Mouse (Mus musculus) MEL (cell line): ENCODE data around the gene Ffar2. TPM values are rescaled to one million over a fixed set of nuclear protein-coding genes. Genes with fewer than 3 reads are reported as not detected.
"Not testable (repeated sequence)": the region's sequence is repeated elsewhere in the genome, so short reads cannot be mapped to it uniquely, and the experiment has no call there.

ENCODE experiments used
- DNase-seq: peaks from one replicate; pipeline ENCODE4 v3.0.0; 2011; ENCODE audit warnings: low read depth, low spot score
- H3K27ac ChIP-seq: 2 replicates; pipeline ENCODE4 v1.5.1; 2012; ENCODE audit warnings: low read depth, mild to moderate bottlenecking, control low read depth, low read length, moderate library complexity; ENCODE audit not compliant: control insufficient read depth
- H3K27me3 ChIP-seq, 2 experiments: fragments of 150-350 bp in 1 of 2; sonication (generic) in 1 of 2; 2 replicates each; pipeline ENCODE4 v1.6.1; 2012; ENCODE audit warnings: low read length in 2 of 2, mild to moderate bottlenecking in 2 of 2, improper control_type of control experiment in 1 of 2, moderate library complexity in 1 of 2; ENCODE audit not compliant: insufficient read depth in 2 of 2, control insufficient read depth in 1 of 2
- H3K36me3 ChIP-seq, 2 experiments: 2 replicates each; pipeline ENCODE4 v1.6.1; 2012 to 2014; ENCODE audit warnings: low read length in 2 of 2, improper control_type of control experiment in 1 of 2, inconsistent platforms in 1 of 2, mild to moderate bottlenecking in 1 of 2; ENCODE audit not compliant: insufficient read depth in 2 of 2, control insufficient read depth in 1 of 2
- H3K4me1 ChIP-seq, 2 experiments: fragments of 150-350 bp in 1 of 2; sonication (generic) in 1 of 2; 2 replicates each; pipeline ENCODE4 v1.6.1; 2012; ENCODE audit warnings: low read length in 2 of 2, improper control_type of control experiment in 1 of 2, mild to moderate bottlenecking in 1 of 2; ENCODE audit not compliant: insufficient read depth in 2 of 2, control insufficient read depth in 1 of 2
- H3K4me3 ChIP-seq, 2 experiments: fragments of 150-350 bp in 1 of 2; sonication (generic) in 1 of 2; 2 replicates each; pipeline ENCODE4 v1.5.1; 2012; ENCODE audit warnings: low read depth in 2 of 2, low read length in 2 of 2, mild to moderate bottlenecking in 2 of 2, moderate library complexity in 2 of 2, control low read depth in 1 of 2, improper control_type of control experiment in 1 of 2; ENCODE audit not compliant: control insufficient read depth in 1 of 2, insufficient read depth in 1 of 2
- H3K79me2 ChIP-seq: 2 replicates; pipeline ENCODE4 v1.6.1; 2012; ENCODE audit warnings: mild to moderate bottlenecking, low read length, moderate library complexity; ENCODE audit not compliant: control insufficient read depth, poor library complexity, insufficient read depth
- H3K9ac ChIP-seq: 2 replicates; pipeline ENCODE4 v1.6.1; 2012; ENCODE audit warnings: low read depth, mild to moderate bottlenecking, control low read depth, low read length, moderate library complexity; ENCODE audit not compliant: control insufficient read depth, poor library complexity, severe bottlenecking
- H3K9me3 ChIP-seq: fragments of 150-350 bp; sonication (generic); replicated peaks from 2 replicates; pipeline ENCODE4 v1.6.1; 2012; ENCODE audit warnings: mild to moderate bottlenecking, low read length, improper control_type of control experiment, moderate library complexity; ENCODE audit not compliant: insufficient read depth
- CHD1 ChIP-seq: IDR thresholded peaks from 2 replicates; pipeline ENCODE4 v1.6.1; 2012; ENCODE audit warnings: low read depth, mild to moderate bottlenecking, inconsistent platforms, low read length, improper control_type of control experiment
- CHD2 ChIP-seq: IDR thresholded peaks from 2 replicates; pipeline ENCODE4 v1.6.1; 2011; ENCODE audit warnings: low read length, improper control_type of control experiment
- ELF1 ChIP-seq: IDR thresholded peaks from 2 replicates; pipeline ENCODE4 v1.6.1; 2014; ENCODE audit warnings: low read depth, mild to moderate bottlenecking, inconsistent platforms, low read length, improper control_type of control experiment, moderate library complexity
- ETS1 ChIP-seq: IDR thresholded peaks from 2 replicates; pipeline ENCODE4 v1.6.1; 2012; ENCODE audit warnings: low read depth, mild to moderate bottlenecking, inconsistent platforms, low read length, improper control_type of control experiment, moderate library complexity
- GATA1 ChIP-seq: IDR thresholded peaks from 2 replicates; pipeline ENCODE4 v1.6.1; 2011; ENCODE audit warnings: low read depth, low read length, improper control_type of control experiment
- HCFC1 ChIP-seq: IDR thresholded peaks from 2 replicates; pipeline ENCODE4 v1.6.1; 2012; ENCODE audit warnings: low read depth, mild to moderate bottlenecking, inconsistent platforms, low read length, improper control_type of control experiment, moderate library complexity
- MAFK ChIP-seq: IDR thresholded peaks from 2 replicates; pipeline ENCODE4 v1.6.1; 2011; ENCODE audit warnings: low read depth, mild to moderate bottlenecking, low read length, improper control_type of control experiment, borderline replicate concordance
- MEF2A ChIP-seq: IDR thresholded peaks from 2 replicates; pipeline ENCODE4 v1.6.1; 2014; ENCODE audit warnings: low read depth, mild to moderate bottlenecking, inconsistent platforms, low read length, improper control_type of control experiment; ENCODE audit not compliant: poor library complexity, insufficient replicate concordance, severe bottlenecking; ENCODE audit errors: extremely low read depth
- MXI1 ChIP-seq: IDR thresholded peaks from 2 replicates; pipeline ENCODE4 v1.6.1; 2011; ENCODE audit warnings: mild to moderate bottlenecking, low read depth, low read length, improper control_type of control experiment
- MYC ChIP-seq: IDR thresholded peaks from 2 replicates; pipeline ENCODE4 v1.6.1; 2011; ENCODE audit warnings: low read depth, mild to moderate bottlenecking, low read length, improper control_type of control experiment, moderate library complexity
- NELFE ChIP-seq: IDR thresholded peaks from 2 replicates; pipeline ENCODE4 v1.6.1; 2011; ENCODE audit warnings: low read depth, low read length, improper control_type of control experiment
- NRF1 ChIP-seq: IDR thresholded peaks from 2 replicates; pipeline ENCODE4 v1.6.1; 2014; ENCODE audit warnings: low read depth, mild to moderate bottlenecking, inconsistent platforms, low read length, improper control_type of control experiment, moderate library complexity; ENCODE audit not compliant: poor library complexity, insufficient read depth, severe bottlenecking
- POLR2AphosphoS2 ChIP-seq: IDR thresholded peaks from 2 replicates; pipeline ENCODE4 v1.6.1; 2011; ENCODE audit warnings: low read length, improper control_type of control experiment
- RAD21 ChIP-seq: IDR thresholded peaks from 2 replicates; pipeline ENCODE4 v1.6.1; 2011; ENCODE audit warnings: mild to moderate bottlenecking, low read depth, low read length, improper control_type of control experiment
- SIN3A ChIP-seq: IDR thresholded peaks from 2 replicates; pipeline ENCODE4 v1.6.1; 2012; ENCODE audit warnings: low read length, improper control_type of control experiment, inconsistent platforms
- SMC3 ChIP-seq: IDR thresholded peaks from 2 replicates; pipeline ENCODE4 v1.6.1; 2011; ENCODE audit warnings: low read depth, low read length, improper control_type of control experiment
- TAL1 ChIP-seq: IDR thresholded peaks from 2 replicates; pipeline ENCODE4 v1.6.1; 2012; ENCODE audit warnings: mild to moderate bottlenecking, inconsistent platforms, low read length, moderate library complexity, mixed read lengths
- TBP ChIP-seq: IDR thresholded peaks from 2 replicates; pipeline ENCODE4 v1.8.0; 2011; ENCODE audit warnings: low read depth, low read length, improper control_type of control experiment
- TCF12 ChIP-seq: IDR thresholded peaks from 2 replicates; pipeline ENCODE4 v1.6.1; 2014; ENCODE audit warnings: low read depth, mild to moderate bottlenecking, inconsistent platforms, low read length, improper control_type of control experiment, moderate library complexity
- ZMIZ1 ChIP-seq: IDR thresholded peaks from 2 replicates; pipeline ENCODE4 v1.6.1; 2012; ENCODE audit warnings: low read depth, mild to moderate bottlenecking, inconsistent platforms, low read length, improper control_type of control experiment, moderate library complexity
- polyA plus RNA-seq, 2 experiments: library from polyadenylated mRNA; stranded (reverse) in 1 of 2; unstranded in 1 of 2; fragments of >175 nt in 1 of 2; fragments of >200 nt in 1 of 2; gene quantifications; 2 replicates each; pipeline versions ENCODE4 v1.2.1 to v1.2.4; 2012; ENCODE audit warnings: low replicate concordance in 2 of 2, low read depth in 1 of 2; ENCODE audit not compliant: insufficient read length in 2 of 2, insufficient read depth in 1 of 2, missing spikeins in 1 of 2
- total RNA-seq: library from RNA; depleted of rRNA; stranded (reverse); fragments of 300-350 nt; gene quantifications from 2 replicates; pipeline ENCODE4 v1.2.3, GENCODE M21; 2012

Ffar2 gene
- total and polyA plus RNA-seq, 3 experiments = 0.04 TPM; not detected in 2

GRCm38 (mm10) chr7:30832261-30832660, 8.7 kb upstream of the Ffar2 start:
- no peaks in the 10 kb centered on the region for H3K9me3 ChIP-seq
- H3K4me1 ChIP-seq = peaks cover 3 to 17% of the 10 kb centered on the region in 2 experiments; a peak in 3 of 4 replicates
- no peak overlapping the region for H3K27ac ChIP-seq
- TF ChIP-seq POLR2AphosphoS2 = no peak
- no peak for TF ChIP-seq CHD2
- no peak for TF ChIP-seq ETS1
- TF ChIP-seq CHD1 = no peak
- TF ChIP-seq MXI1 = no peak
- TF ChIP-seq MEF2A = no peak
- TF ChIP-seq TAL1 = no peak
- no peak for TF ChIP-seq SMC3
- no peak for TF ChIP-seq NRF1
- TF ChIP-seq NELFE = no peak
- no peak for TF ChIP-seq SIN3A
- TF ChIP-seq MAFK = no peak
- TF ChIP-seq TBP = no peak
- TF ChIP-seq ELF1 = no peak
- no peak for TF ChIP-seq RAD21
- no peak for TF ChIP-seq ZMIZ1
- TF ChIP-seq MYC = no peak
- no peak for TF ChIP-seq TCF12
- TF ChIP-seq HCFC1 = no peak
- TF ChIP-seq GATA1 = no peak
- no peak for DNase-seq
- no peaks in the 10 kb centered on the region for H3K27me3 ChIP-seq
- H3K9ac ChIP-seq = no peak overlapping the region
- H3K36me3 ChIP-seq = peaks cover 0 to 13% of the 10 kb centered on the region in 2 experiments; a peak in 2 of 4 replicates
- no peak overlapping the region for H3K4me3 ChIP-seq
- H3K79me2 ChIP-seq = no peaks in the 10 kb centered on the region

GRCm38 (mm10) chr7:30829428-30829827, 5.9 kb upstream of the Ffar2 start:
- no peaks in the 10 kb centered on the region for H3K79me2 ChIP-seq
- TF ChIP-seq MXI1 (no peak), CHD2 (no peak)
- no peaks in the 10 kb centered on the region for H3K9me3 ChIP-seq
- H3K27ac ChIP-seq = peak overlapping the region; percentile 41
- peak overlapping the region; percentile 11; the same call in 1 of the 2 replicates for H3K9ac ChIP-seq
- H3K36me3 ChIP-seq = peaks cover 0 to 15% of the 10 kb centered on the region in 2 experiments; a peak in 2 of 4 replicates
- no peaks in the 10 kb centered on the region for H3K27me3 ChIP-seq
- H3K4me3 ChIP-seq = no peak overlapping the region
- no peak for DNase-seq
- peaks cover 6 to 21% of the 10 kb centered on the region in 2 experiments; a peak in 3 of 4 replicates for H3K4me1 ChIP-seq

- H3K27ac ChIP-seq = peak overlapping the region; percentile 41; the same call in 1 of the 2 replicates
- not testable (repeated sequence) for H3K9me3 ChIP-seq, H3K4me3 ChIP-seq, H3K9ac ChIP-seq, H3K27me3 ChIP-seq, H3K79me2 ChIP-seq
- peaks cover 6 to 21% of the 10 kb centered on the region in 2 experiments; a peak in 3 of 4 replicates for H3K4me1 ChIP-seq
- H3K36me3 ChIP-seq = peaks cover 0 to 15% of the 10 kb centered on the region in 2 experiments; a peak in 2 of 4 replicates
- DNase-seq = peak; percentile 43
Measured at GRCm38 (mm10) chr7:30828871-30829270, 5.3 kb upstream of the Ffar2 start.
